Mouse (Mus musculus) kidney, postnatal 10 days (tissue): Measurements from ENCODE around the gene Lmnb2.

Source experiments
- DNase-seq: peaks from one replicate; pipeline ENCODE4 v3.0.0; 2021; ENCODE audit warnings: mixed read lengths

The Lmnb2 gene

GRCm38 (mm10) chr10:80946684-80947437 lies 28.8 kb upstream of the Lmnb2 start:
- no peak for DNase-seq

GRCm38 (mm10) chr10:80944231-80944630 lies 26.2 kb upstream of the Lmnb2 start:
- DNase-seq, result no peak

GRCm38 (mm10) chr10:80943701-80944100 lies 25.7 kb upstream of the Lmnb2 start:
- DNase-seq, result no peak

GRCm38 (mm10) chr10:80942919-80943318 lies 24.9 kb upstream of the Lmnb2 start:
- DNase-seq, result no peak

- DNase-seq, result no peak
These were observed 22.9 kb upstream of the Lmnb2 start for GRCm38 (mm10) chr10:80940988-80941347.

GRCm38 (mm10) chr10:80940320-80940987 lies 22.4 kb upstream of the Lmnb2 start:
- DNase-seq, result peak; percentile 78

- DNase-seq, result peak; percentile 93
These were observed 21.6 kb upstream of the Lmnb2 start for GRCm38 (mm10) chr10:80939671-80940070.

GRCm38 (mm10) chr10:80938831-80939550 lies 20.9 kb upstream of the Lmnb2 start:
- peak; percentile 47 for DNase-seq

- DNase-seq, result peak; percentile 87
These were observed 19.6 kb upstream of the Lmnb2 start for GRCm38 (mm10) chr10:80937646-80938045.

GRCm38 (mm10) chr10:80936810-80937164 lies 18.7 kb upstream of the Lmnb2 start:
- no peak for DNase-seq

GRCm38 (mm10) chr10:80936135-80936809 lies 18.2 kb upstream of the Lmnb2 start:
- peak; percentile 87 for DNase-seq

GRCm38 (mm10) chr10:80935698-80936097 lies 17.7 kb upstream of the Lmnb2 start:
- no peak for DNase-seq

GRCm38 (mm10) chr10:80935241-80935640 lies 17.2 kb upstream of the Lmnb2 start:
- DNase-seq, result no peak

GRCm38 (mm10) chr10:80934136-80934985 lies 16.3 kb upstream of the Lmnb2 start:
- DNase-seq, result no peak

GRCm38 (mm10) chr10:80933421-80933979 lies 15.5 kb upstream of the Lmnb2 start:
- DNase-seq, result peak; percentile 47

- no peak for DNase-seq
These were observed 14.8 kb upstream of the Lmnb2 start for GRCm38 (mm10) chr10:80932700-80933420.

- DNase-seq, result peak; percentile 64
These were observed 14.2 kb upstream of the Lmnb2 start for GRCm38 (mm10) chr10:80932206-80932605.

- peak; percentile 40 for DNase-seq
These were observed 13.7 kb upstream of the Lmnb2 start for GRCm38 (mm10) chr10:80931695-80932094.

GRCm38 (mm10) chr10:80931153-80931671 lies 13.2 kb upstream of the Lmnb2 start:
- peak; percentile 65 for DNase-seq

GRCm38 (mm10) chr10:80930361-80931152 lies 12.5 kb upstream of the Lmnb2 start:
- DNase-seq, result peak; percentile 65
